ENCODE assay signal across 9 mouse cellular contexts in genomic region chr3:95651033-95651373, GRCm38 (mm10). TPM values are rescaled to one million over a fixed set of nuclear protein-coding genes. Genes with fewer than 3 reads are reported as not detected.
DNase-seq lines count a peak whose midpoint lies in the region; ATAC-seq and TF ChIP-seq lines count a peak whose summit lies in the region.
"Had no signal": no experiment of that assay in that cellular context is flagged by ENCODE, and none has a peak within 500 bp of the region (broad histone marks: within the 10 kb centered on the region; RNA-seq: fewer than 3 reads in every experiment).

No protein-coding gene starts in this region.

- TF ChIP-seq EP300 in liver, embryonic 14.5 days (IDR thresholded peaks at IDR 0.05; ENCODE audit: low read depth), result no peak

- no peaks in the 10 kb centered on the region for H3K36me3 ChIP-seq in hindbrain, embryonic 10.5 days
- H3K36me3 ChIP-seq in hindbrain, embryonic 13.5 days, result no peaks in the 10 kb centered on the region
- no peaks in the 10 kb centered on the region for H3K36me3 ChIP-seq in C2C12 (ENCODE audit: control insufficient read depth, insufficient read depth)
- H3K36me3 ChIP-seq in liver, embryonic 14.5 days (replicated peaks; ENCODE audit: control insufficient read depth, insufficient read depth, low read depth), result no peaks in the 10 kb centered on the region

- H3K4me2 ChIP-seq in hindbrain, embryonic 13.5 days, result no peak overlapping the region
- no peak overlapping the region for H3K4me2 ChIP-seq in liver, embryonic 14.5 days (ENCODE audit: low read depth)

- WGBS in hindbrain, embryonic 10.5 days, result 86% methylated on average over 3 of the region's 3 CpGs
- 91% methylated on average over 3 of the region's 3 CpGs for WGBS in hindbrain, embryonic 13.5 days
- WGBS in bone marrow, adult 2 months, result 39% methylated on average over 3 of the region's 3 CpGs
- WGBS in liver, embryonic 14.5 days (ENCODE audit: insufficient replicate concordance), result 74% methylated on average over 3 of the region's 3 CpGs

- H3K27me3 ChIP-seq in hindbrain, embryonic 10.5 days (ENCODE audit: insufficient read depth, poor library complexity, severe bottlenecking), result no peaks in the 10 kb centered on the region
- no peaks in the 10 kb centered on the region for H3K27me3 ChIP-seq in hindbrain, embryonic 13.5 days
- H3K27me3 ChIP-seq in C2C12 (ENCODE audit: control insufficient read depth, insufficient read depth, insufficient read length), result no peaks in the 10 kb centered on the region
- no peaks in the 10 kb centered on the region for H3K27me3 ChIP-seq in liver, embryonic 14.5 days (ENCODE audit: control insufficient read depth, insufficient read depth, low read length)
- H3K27me3 ChIP-seq: Patski had no signal

- TF ChIP-seq CTCF in C2C12 (IDR thresholded peaks at IDR 0.05; ENCODE audit: control insufficient read depth, insufficient read depth, insufficient read length), result no peak
- TF ChIP-seq CTCF in bone marrow, adult 2 months (IDR thresholded peaks at IDR 0.05; ENCODE audit: control insufficient read depth, insufficient read depth, low read length), result no peak
- no peak for TF ChIP-seq CTCF in liver, embryonic 14.5 days (IDR thresholded peaks at IDR 0.05; ENCODE audit: low read depth)

- H3K4me3 ChIP-seq in hindbrain, embryonic 10.5 days, result no peak overlapping the region
- no peak overlapping the region for H3K4me3 ChIP-seq in hindbrain, embryonic 13.5 days
- no peak overlapping the region for H3K4me3 ChIP-seq in C2C12 (ENCODE audit: insufficient read depth, poor library complexity, severe bottlenecking)
- peak overlapping the region; percentile 29 for H3K4me3 ChIP-seq in bone marrow, adult 2 months (replicated peaks; ENCODE audit: control insufficient read depth, low read depth, low read length)
- H3K4me3 ChIP-seq in liver, embryonic 14.5 days (ENCODE audit: insufficient read depth in 1 of 2, low read depth in 2 of 2, low read length in 2 of 2), result no peak overlapping the region

- no peak for ATAC-seq in hindbrain, embryonic 13.5 days (ENCODE audit: low FRiP score)
- 0 out of 2 replicates have a peak, but pooled peaks have one; percentile 3 for ATAC-seq in liver, embryonic 14.5 days (ENCODE audit: insufficient read depth)

- H3K79me2 ChIP-seq in C2C12 (ENCODE audit: control insufficient read depth, insufficient read depth), result no peaks in the 10 kb centered on the region

- H3K9me3 ChIP-seq in hindbrain, embryonic 10.5 days, result no peaks in the 10 kb centered on the region
- H3K9me3 ChIP-seq in hindbrain, embryonic 13.5 days, result no peaks in the 10 kb centered on the region
- no peaks in the 10 kb centered on the region for H3K9me3 ChIP-seq in liver, embryonic 14.5 days (ENCODE audit: control insufficient read depth, low read length)

- TF ChIP-seq POLR2A in bone marrow, adult 2 months (IDR thresholded peaks at IDR 0.05; ENCODE audit: borderline replicate concordance, control insufficient read depth, low read depth, low read length), result no peak

- no peak for DNase-seq in hindbrain, embryonic 10.5 days (ENCODE audit: low spot score)
- no peak for DNase-seq in liver, embryonic 14.5 days (ENCODE audit: low read depth in 3 of 3, low spot score in 3 of 3)
- DNase-seq in c-Kit-positive CD71-positive TER-119-positive erythroid progenitor cells, embryonic 14.5 days (ENCODE audit: low spot score), result no peak
- DNase-seq in B cell, adult 2 months, result no peak
- no peak for DNase-seq in layer of hippocampus, postnatal 25 days (ENCODE audit: extremely low spot score in 1 of 2, low spot score in 1 of 2)

- H3ac ChIP-seq in C2C12 (ENCODE audit: control insufficient read depth, insufficient read length, low read depth), result no peak overlapping the region

- H3K9ac ChIP-seq in hindbrain, embryonic 13.5 days, result no peak overlapping the region
- H3K9ac ChIP-seq in liver, embryonic 14.5 days (replicated peaks), result no peak overlapping the region

- no peaks in the 10 kb centered on the region for H3K79me3 ChIP-seq in C2C12 (ENCODE audit: low read depth)

- H3K4me1 ChIP-seq in hindbrain, embryonic 10.5 days (replicated peaks), result peaks cover 21% of the 10 kb centered on the region
- H3K4me1 ChIP-seq in hindbrain, embryonic 13.5 days (replicated peaks), result peaks cover 6% of the 10 kb centered on the region; the same call in 1 of the 2 replicates
- H3K4me1 ChIP-seq in bone marrow, adult 2 months (ENCODE audit: control insufficient read depth, insufficient read depth, low read length), result peaks cover 6% of the 10 kb centered on the region; the same call in 1 of the 2 replicates
- peaks cover 4 to 14% of the 10 kb centered on the region in 2 experiments for H3K4me1 ChIP-seq in liver, embryonic 14.5 days (replicated peaks; ENCODE audit: control insufficient read depth in 2 of 2, insufficient read depth in 2 of 2, low read length in 1 of 2)

- peak overlapping the region; percentile 29; the same call in 1 of the 2 replicates for H3K27ac ChIP-seq in hindbrain, embryonic 10.5 days
- H3K27ac ChIP-seq in hindbrain, embryonic 13.5 days, result no peak overlapping the region
- H3K27ac ChIP-seq in bone marrow, adult 2 months (ENCODE audit: control insufficient read depth, insufficient read depth, low read depth, low read length, poor library complexity), result peak overlapping the region; percentile 94
- H3K27ac ChIP-seq in liver, embryonic 14.5 days, result peak overlapping the region; percentile 58

TF ChIP-seq in C2C12, 6 proteins besides CTCF, POLR2A, EP300 and RAD21:
- TF ChIP-seq USF1 (IDR thresholded peaks at IDR 0.05; ENCODE audit: low read depth) (peak; percentile 76), MYOD1 (IDR thresholded peaks at IDR 0.05; ENCODE audit: control insufficient read depth, insufficient read length, low read depth) (no peak)

RNA-seq across cellular contexts. Expression of gene Mcl1, which starts 7.6 kb away (rescaled TPM):
- polyA plus RNA-seq in hindbrain, embryonic 10.5 days (2016; fragmentation: Nextera tagmentation; extraction: Ambion mirVana), result 47.2 and 53.4 TPM in 2 replicates
- polyA plus RNA-seq in hindbrain, embryonic 13.5 days (2015; fragmentation: Nextera tagmentation; extraction: Ambion mirVana), result 49.3 and 54.2 TPM in 2 replicates
- polyA plus RNA-seq in C2C12 (2012; fragmentation: generic; extraction: Trizol), result 46.4 TPM
- polyA plus RNA-seq in bone marrow, adult 2 months (2011; ENCODE audit: insufficient read depth, insufficient read length, low replicate concordance, missing spikeins), result 88.8 and 134 TPM in 2 replicates
- 26.6 and 34.6 TPM in 2 replicates for polyA plus RNA-seq in liver, embryonic 14.5 days (2012; rRNA removed)
- 39.2 and 45.0 TPM in 2 replicates for polyA plus RNA-seq in liver, embryonic 14.5 days (2014; fragmentation: Nextera tagmentation; extraction: Ambion mirVana)
- 10 to 100 TPM; 54.6 to 61.6 TPM for total RNA-seq in layer of hippocampus, postnatal 25 days (2021)

RNA-seq across cellular contexts. Expression of gene Ensa, which starts 26.2 kb away (rescaled TPM):
- 84.8 and 89.9 TPM in 2 replicates for polyA plus RNA-seq in hindbrain, embryonic 10.5 days (2016; fragmentation: Nextera tagmentation; extraction: Ambion mirVana)
- 106 and 108 TPM in 2 replicates for polyA plus RNA-seq in hindbrain, embryonic 13.5 days (2015; fragmentation: Nextera tagmentation; extraction: Ambion mirVana)
- polyA plus RNA-seq in C2C12 (2012; fragmentation: generic; extraction: Trizol), result 42.0 TPM
- polyA plus RNA-seq in bone marrow, adult 2 months (2011; ENCODE audit: insufficient read depth, insufficient read length, low replicate concordance, missing spikeins), result 29.3 and 36.2 TPM in 2 replicates
- polyA plus RNA-seq in liver, embryonic 14.5 days (2012; rRNA removed), result 10.2 and 14.9 TPM in 2 replicates
- polyA plus RNA-seq in liver, embryonic 14.5 days (2014; fragmentation: Nextera tagmentation; extraction: Ambion mirVana), result 26.8 and 27.1 TPM in 2 replicates
- total RNA-seq in layer of hippocampus, postnatal 25 days (2021), result 100 to 1,000 TPM; 298 to 321 TPM

RNA-seq across cellular contexts. Expression of gene Adamtsl4, which starts 36.7 kb away (rescaled TPM):
- polyA plus RNA-seq in hindbrain, embryonic 10.5 days (2016; fragmentation: Nextera tagmentation; extraction: Ambion mirVana), result 0.73 and 0.86 TPM in 2 replicates
- 0.98 and 1.0 TPM in 2 replicates for polyA plus RNA-seq in hindbrain, embryonic 13.5 days (2015; fragmentation: Nextera tagmentation; extraction: Ambion mirVana)
- 3.1 TPM for polyA plus RNA-seq in C2C12 (2012; fragmentation: generic; extraction: Trizol)
- polyA plus RNA-seq in bone marrow, adult 2 months (2011; ENCODE audit: insufficient read depth, insufficient read length, low replicate concordance, missing spikeins), result 1.9 and 2.7 TPM in 2 replicates
- polyA plus RNA-seq in liver, embryonic 14.5 days (2012; rRNA removed), result 0.12 and 0.43 TPM in 2 replicates
- polyA plus RNA-seq in liver, embryonic 14.5 days (2014; fragmentation: Nextera tagmentation; extraction: Ambion mirVana), result 0.17 and 0.47 TPM in 2 replicates
- 1 to 10 TPM; 3.7 to 4.0 TPM for total RNA-seq in layer of hippocampus, postnatal 25 days (2021)
